Mouse (Mus musculus): Measurements from ENCODE around the gene Taz.

Taz gene

GRCm38 (mm10) chrX:74257746-74258145 lies 24.0 kb upstream of the Taz start:
- Histone ChIP-seq H3K36me3 (ENCODE audit: control insufficient read depth, insufficient read depth, low read length, poor library complexity, severe bottlenecking) (peaks cover 7% of the 10 kb centered on the region; the same call in 1 of the 2 replicates), H3K27me3 (ENCODE audit: control insufficient read depth, insufficient read depth, low read length, poor library complexity, severe bottlenecking) (no peaks in the 10 kb centered on the region)
- DNase-seq (ENCODE audit: low read depth, low spot score), result no peak

- DNase-seq (ENCODE audit: low read depth, low spot score), result no peak
- H3K27me3 ChIP-seq (ENCODE audit: control insufficient read depth, insufficient read depth, low read length, poor library complexity, severe bottlenecking), result no peaks in the 10 kb centered on the region
Measured at GRCm38 (mm10) chrX:74269736-74270061, 12.0 kb upstream of the Taz start.

GRCm38 (mm10) chrX:74270062-74270901 lies 11.4 kb upstream of the Taz start, which contains the start of gene Rpl10:
TSS of gene Rpl10 (plus strand) at chrX:74270812.
- Histone ChIP-seq H3K36me3 (ENCODE audit: control insufficient read depth, insufficient read depth, low read length, poor library complexity, severe bottlenecking) (0 out of 2 replicates have a peak, but pooled peaks cover 1% of the 10 kb centered on the region), H3K27me3 (ENCODE audit: control insufficient read depth, insufficient read depth, low read length, poor library complexity, severe bottlenecking) (no peaks in the 10 kb centered on the region)
- peak; percentile 98 for DNase-seq (ENCODE audit: low read depth, low spot score)

More at GRCm38 (mm10) chrX:74269736-74270061, 12.0 kb upstream of the Taz start:
- 0 out of 2 replicates have a peak, but pooled peaks cover 1% of the 10 kb centered on the region for H3K36me3 ChIP-seq (ENCODE audit: control insufficient read depth, insufficient read depth, low read length, poor library complexity, severe bottlenecking)

- Histone ChIP-seq H3K36me3 (ENCODE audit: control insufficient read depth, insufficient read depth, low read length, poor library complexity, severe bottlenecking) (0 out of 2 replicates have a peak, but pooled peaks cover 1% of the 10 kb centered on the region), H3K27me3 (ENCODE audit: control insufficient read depth, insufficient read depth, low read length, poor library complexity, severe bottlenecking) (no peaks in the 10 kb centered on the region)
- peak; percentile 60 for DNase-seq (ENCODE audit: low read depth, low spot score)
Measured at GRCm38 (mm10) chrX:74270902-74271551, 10.7 kb upstream of the Taz start.

- H3K36me3 ChIP-seq (ENCODE audit: control insufficient read depth, insufficient read depth, low read length, poor library complexity, severe bottlenecking), result 0 out of 2 replicates have a peak, but pooled peaks cover 1% of the 10 kb centered on the region
- H3K27me3 ChIP-seq (ENCODE audit: control insufficient read depth, insufficient read depth, low read length, poor library complexity, severe bottlenecking), result no peaks in the 10 kb centered on the region
- no peak for DNase-seq (ENCODE audit: low read depth, low spot score)
Measured at GRCm38 (mm10) chrX:74273422-74274322, 8.0 kb upstream of the Taz start.

- DNase-seq (ENCODE audit: low read depth, low spot score), result peak; percentile 27
- Histone ChIP-seq H3K36me3 (ENCODE audit: control insufficient read depth, insufficient read depth, low read length, poor library complexity, severe bottlenecking) (0 out of 2 replicates have a peak, but pooled peaks cover 1% of the 10 kb centered on the region), H3K27me3 (ENCODE audit: control insufficient read depth, insufficient read depth, low read length, poor library complexity, severe bottlenecking) (no peaks in the 10 kb centered on the region)
Measured at GRCm38 (mm10) chrX:74277916-74278315, 3.8 kb upstream of the Taz start.

- H3K36me3 ChIP-seq (ENCODE audit: control insufficient read depth, insufficient read depth, low read length, poor library complexity, severe bottlenecking), result no peaks in the 10 kb centered on the region
- DNase-seq (ENCODE audit: low read depth, low spot score), result no peak
- H3K27me3 ChIP-seq (ENCODE audit: control insufficient read depth, insufficient read depth, low read length, poor library complexity, severe bottlenecking), result no peaks in the 10 kb centered on the region
Measured at GRCm38 (mm10) chrX:74281041-74281731, 526 bp upstream of the Taz start.

GRCm38 (mm10) chrX:74282395-74283091 lies 831 bp downstream of the Taz start:
- Histone ChIP-seq H3K27me3 (ENCODE audit: control insufficient read depth, insufficient read depth, low read length, poor library complexity, severe bottlenecking) (no peaks in the 10 kb centered on the region), H3K36me3 (ENCODE audit: control insufficient read depth, insufficient read depth, low read length, poor library complexity, severe bottlenecking) (no peaks in the 10 kb centered on the region)
- peak; percentile 87 for DNase-seq (ENCODE audit: low read depth, low spot score)

GRCm38 (mm10) chrX:74283092-74283437 lies 1.4 kb downstream of the Taz start:
- DNase-seq (ENCODE audit: low read depth, low spot score), result peak; percentile 47
- Histone ChIP-seq H3K36me3 (ENCODE audit: control insufficient read depth, insufficient read depth, low read length, poor library complexity, severe bottlenecking) (no peaks in the 10 kb centered on the region), H3K27me3 (ENCODE audit: control insufficient read depth, insufficient read depth, low read length, poor library complexity, severe bottlenecking) (no peaks in the 10 kb centered on the region)

GRCm38 (mm10) chrX:74293431-74293830 lies 11.7 kb downstream of the Taz start:
- Histone ChIP-seq H3K36me3 (ENCODE audit: control insufficient read depth, insufficient read depth, low read length, poor library complexity, severe bottlenecking) (no peaks in the 10 kb centered on the region), H3K27me3 (ENCODE audit: control insufficient read depth, insufficient read depth, low read length, poor library complexity, severe bottlenecking) (no peaks in the 10 kb centered on the region)
- DNase-seq (ENCODE audit: low read depth, low spot score), result no peak

- Histone ChIP-seq H3K27me3 (ENCODE audit: control insufficient read depth, insufficient read depth, low read length, poor library complexity, severe bottlenecking) (no peaks in the 10 kb centered on the region), H3K36me3 (ENCODE audit: control insufficient read depth, insufficient read depth, low read length, poor library complexity, severe bottlenecking) (peaks cover 4% of the 10 kb centered on the region; the same call in 1 of the 2 replicates)
- DNase-seq (ENCODE audit: low read depth, low spot score), result peak; percentile 95
Measured at GRCm38 (mm10) chrX:74296538-74297448, 15.1 kb downstream of the Taz start, which contains the start of gene Atp6ap1. TSS of gene Atp6ap1 (plus strand) at chrX:74297097.

- DNase-seq (ENCODE audit: low read depth, low spot score), result no peak
- Histone ChIP-seq H3K36me3 (ENCODE audit: control insufficient read depth, insufficient read depth, low read length, poor library complexity, severe bottlenecking) (peaks cover 6% of the 10 kb centered on the region; the same call in 1 of the 2 replicates), H3K27me3 (ENCODE audit: control insufficient read depth, insufficient read depth, low read length, poor library complexity, severe bottlenecking) (no peaks in the 10 kb centered on the region)
Measured at GRCm38 (mm10) chrX:74298348-74298747, 16.6 kb downstream of the Taz start.

GRCm38 (mm10) chrX:74299721-74300120 lies 18.0 kb downstream of the Taz start:
- peak; percentile 57 for DNase-seq (ENCODE audit: low read depth, low spot score)
- Histone ChIP-seq H3K27me3 (ENCODE audit: control insufficient read depth, insufficient read depth, low read length, poor library complexity, severe bottlenecking) (no peaks in the 10 kb centered on the region), H3K36me3 (ENCODE audit: control insufficient read depth, insufficient read depth, low read length, poor library complexity, severe bottlenecking) (peaks cover 6% of the 10 kb centered on the region)

Measured in splenic B cell, adult 2 months (primary cell).